Mouse (Mus musculus) heart, adult 9 months (tissue): ENCODE results near the gene Bloc1s3.
A peak's percentile ranks its signal among the peaks of the same experiment; 100 is the strongest.

Experiments
- DNase-seq, 2 experiments: peaks; one replicate each; pipeline ENCODE4 v3.0.0; 2022; ENCODE audit warnings: low spot score in 2 of 2

The Bloc1s3 gene

GRCm38 (mm10) chr7:19477624-19478384 is 30.4 kb downstream of the Bloc1s3 start:
- DNase-seq: no peak

- DNase-seq: no peak
Measured at GRCm38 (mm10) chr7:19477084-19477483, 31.1 kb downstream of the Bloc1s3 start.

GRCm38 (mm10) chr7:19473875-19474443 is 34.2 kb downstream of the Bloc1s3 start:
- DNase-seq: peak; percentile 79 to 80

- peak; percentile 33 to 47 for DNase-seq
Measured at GRCm38 (mm10) chr7:19472403-19472802, 35.8 kb downstream of the Bloc1s3 start.

- no peak for DNase-seq
Measured at GRCm38 (mm10) chr7:19470308-19470707, 37.9 kb downstream of the Bloc1s3 start.

GRCm38 (mm10) chr7:19469404-19469803 is 38.8 kb downstream of the Bloc1s3 start:
- DNase-seq: no peak

- DNase-seq: no peak
Measured at GRCm38 (mm10) chr7:19468279-19468678, 39.9 kb downstream of the Bloc1s3 start.

GRCm38 (mm10) chr7:19467638-19468037 is 40.5 kb downstream of the Bloc1s3 start:
- no peak for DNase-seq

- DNase-seq: no peak
Measured at GRCm38 (mm10) chr7:19466602-19467145, 41.5 kb downstream of the Bloc1s3 start.

- DNase-seq: no peak
Measured at GRCm38 (mm10) chr7:19464367-19465307, 43.5 kb downstream of the Bloc1s3 start.

- DNase-seq: no peak
Measured at GRCm38 (mm10) chr7:19462884-19463381, 45.2 kb downstream of the Bloc1s3 start, which contains the start of gene Exoc3l2. Exoc3l2 (plus strand) TSS chr7:19463331.

GRCm38 (mm10) chr7:19462443-19462842 is 45.7 kb downstream of the Bloc1s3 start:
- DNase-seq: no peak

- peak; percentile 54 to 66 for DNase-seq
Measured at GRCm38 (mm10) chr7:19461488-19461887, 46.7 kb downstream of the Bloc1s3 start.

- DNase-seq: no peak
Measured at GRCm38 (mm10) chr7:19460500-19460899, 47.7 kb downstream of the Bloc1s3 start.

- DNase-seq: no peak
Measured at GRCm38 (mm10) chr7:19459144-19459870, 48.9 kb downstream of the Bloc1s3 start.

- DNase-seq: peak; percentile 67 to 74
Measured at GRCm38 (mm10) chr7:19458591-19459111, 49.5 kb downstream of the Bloc1s3 start, which contains the start of gene Mark4. Mark4 (minus strand) TSS chr7:19458821.

- peak in 1 of 2 experiments; percentile 31 for DNase-seq
Measured at GRCm38 (mm10) chr7:19458072-19458486, 50.1 kb downstream of the Bloc1s3 start.

GRCm38 (mm10) chr7:19457414-19458071 is 50.6 kb downstream of the Bloc1s3 start:
- DNase-seq: no peak

GRCm38 (mm10) chr7:19456628-19457027 is 51.5 kb downstream of the Bloc1s3 start:
- no peak for DNase-seq
